ENCODE assay signal across 9 mouse cellular contexts in the genomic region with DNA sequence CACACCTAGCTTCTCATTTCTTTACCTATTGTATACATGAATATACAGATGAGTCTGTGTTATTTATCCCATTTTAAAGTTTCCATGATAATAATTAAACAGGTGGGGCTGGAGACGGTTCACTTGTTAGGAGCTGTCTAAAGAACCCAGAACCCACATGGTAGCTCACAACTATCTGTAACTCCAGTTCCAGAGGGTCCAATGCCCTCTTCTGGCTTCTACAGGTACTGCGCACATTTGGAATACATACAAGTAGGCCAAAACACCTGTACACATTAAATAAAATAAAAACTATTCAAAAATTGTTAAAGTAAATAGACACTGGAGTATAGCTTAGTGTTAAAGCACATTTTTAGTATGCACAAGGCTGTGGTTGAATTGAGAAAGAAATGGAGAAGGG. TPM values are rescaled to one million over a fixed set of nuclear protein-coding genes. Genes with fewer than 3 reads are reported as not detected.
A peak's percentile ranks its signal among the peaks of the same experiment; 100 is the strongest.
DNase-seq lines count a peak whose midpoint lies in the region; ATAC-seq and TF ChIP-seq lines count a peak whose summit lies in the region.
"Had no signal": no experiment of that assay in that cellular context is flagged by ENCODE, and none has a peak within 500 bp of the region (broad histone marks: within the 10 kb centered on the region; RNA-seq: fewer than 3 reads in every experiment).

No protein-coding gene starts in this region.

- no peak for ATAC-seq in embryonic facial prominence, embryonic 14.5 days (ENCODE audit: low read depth)
- ATAC-seq in monocyte, adult 5-6 weeks (replicated peaks; ENCODE audit: insufficient number of reproducible peaks, low FRiP score, low TSS enrichment, poor library complexity, severe bottlenecking): no peak

- H3K9ac ChIP-seq in embryonic facial prominence, embryonic 14.5 days (ENCODE audit: low read depth, low read length): no peak overlapping the region
- H3K9ac ChIP-seq: embryonic facial prominence, embryonic 12.5 days had no signal

- H3K27me3 ChIP-seq in thymus, adult 2 months (ENCODE audit: control insufficient read depth, insufficient read depth, low read length): no peaks in the 10 kb centered on the region
- H3K27me3 ChIP-seq in embryonic facial prominence, embryonic 14.5 days (replicated peaks; ENCODE audit: control insufficient read depth, insufficient read depth, low read length): no peaks in the 10 kb centered on the region
- H3K27me3 ChIP-seq: embryonic facial prominence, embryonic 12.5 days had no signal

- no peak overlapping the region for H3K4me2 ChIP-seq in embryonic facial prominence, embryonic 14.5 days (ENCODE audit: low read depth, low read length)
- H3K4me2 ChIP-seq: embryonic facial prominence, embryonic 12.5 days had no signal

- H3K27ac ChIP-seq in thymus, adult 2 months (ENCODE audit: control insufficient read depth, insufficient read depth, low read length): no peak overlapping the region
- no peak overlapping the region for H3K27ac ChIP-seq in embryonic facial prominence, embryonic 14.5 days (replicated peaks; ENCODE audit: low read depth, low read length)
- H3K27ac ChIP-seq: embryonic facial prominence, embryonic 12.5 days had no signal

- TF ChIP-seq POLR2A in thymus, adult 2 months (IDR thresholded peaks at IDR 0.05; ENCODE audit: control insufficient read depth, extremely low read depth, insufficient read depth, low read length, poor library complexity): no peak

- H3K4me1 ChIP-seq in thymus, adult 2 months (replicated peaks; ENCODE audit: control insufficient read depth, insufficient read depth, low read length): no peaks in the 10 kb centered on the region
- H3K4me1 ChIP-seq in embryonic facial prominence, embryonic 14.5 days (ENCODE audit: control insufficient read depth, insufficient read depth, low read length): no peaks in the 10 kb centered on the region
- H3K4me1 ChIP-seq: embryonic facial prominence, embryonic 12.5 days had no signal

- no peak for TF ChIP-seq CTCF in thymus, adult 2 months (IDR thresholded peaks at IDR 0.05; ENCODE audit: borderline replicate concordance, control insufficient read depth, extremely low read depth, insufficient read depth, low read length, poor library complexity)

- 83% methylated on average over 2 of the region's 2 CpGs for WGBS in thymus, adult 2 months
- WGBS in embryonic facial prominence, embryonic 14.5 days: 61% methylated on average over 2 of the region's 2 CpGs

- no peaks in the 10 kb centered on the region for H3K9me3 ChIP-seq in embryonic facial prominence, embryonic 14.5 days (ENCODE audit: control insufficient read depth, low read length)
- H3K9me3 ChIP-seq: embryonic facial prominence, embryonic 12.5 days had no signal

- peak; percentile 57 for DNase-seq in heart, postnatal 4 days
- no peak for DNase-seq in heart, adult 8-10 months (ENCODE audit: low spot score)
- peak; percentile 62 for DNase-seq in thymus, adult 2 months
- DNase-seq in thymus, adult 18-20 months: no peak
- DNase-seq in embryonic facial prominence, embryonic 14.5 days (ENCODE audit: low spot score): peak; percentile 17
- DNase-seq in retina, postnatal 7 days (ENCODE audit: low read depth, low spot score): peak; percentile 23
- no peak for DNase-seq in ovary, postnatal 14 days (ENCODE audit: low spot score)

- no peak overlapping the region for H3K4me3 ChIP-seq in thymus, adult 2 months (ENCODE audit: control insufficient read depth, insufficient read depth, low read length)
- H3K4me3 ChIP-seq in embryonic facial prominence, embryonic 14.5 days (ENCODE audit: low read depth, low read length): no peak overlapping the region
- H3K4me3 ChIP-seq: embryonic facial prominence, embryonic 12.5 days had no signal

- peaks cover 14% of the 10 kb centered on the region for H3K36me3 ChIP-seq in thymus, adult 2 months (ENCODE audit: control insufficient read depth, insufficient read depth, low read length)
- peaks cover 15% of the 10 kb centered on the region for H3K36me3 ChIP-seq in embryonic facial prominence, embryonic 14.5 days (ENCODE audit: control insufficient read depth, insufficient read depth, low read length)

RNA-seq across cellular contexts. Expression of gene Tmem50b, which starts 15.3 kb away (rescaled TPM):
- 10 to 100 TPM; 38.9 to 40.9 TPM for total RNA-seq in heart, postnatal 4 days (2021)
- total RNA-seq in heart, adult 8-10 months (2022): 10 to 100 TPM; 49.1 to 56.7 (median 50.9) TPM
- 34.8 and 37.8 TPM in 2 replicates for polyA plus RNA-seq in thymus, adult 2 months (2012; rRNA removed)
- 39.5 and 41.7 TPM in 2 replicates for polyA plus RNA-seq in embryonic facial prominence, embryonic 14.5 days (2014; fragmentation: Nextera tagmentation; extraction: Ambion mirVana)
- 44.6 to 80.4 TPM (median 63.0 TPM) in 3 replicates for total RNA-seq in monocyte, adult 5-6 weeks (2017)

RNA-seq across cellular contexts. Expression of gene Ifngr2, which starts 35.4 kb away (rescaled TPM):
- 10 to 100 TPM; 87.1 to 89.9 TPM for total RNA-seq in heart, postnatal 4 days (2021)
- 100 to 1,000 TPM; 122 to 145 (median 132) TPM for total RNA-seq in heart, adult 8-10 months (2022)
- 33.4 and 34.4 TPM in 2 replicates for polyA plus RNA-seq in thymus, adult 2 months (2012; rRNA removed)
- 51.0 and 55.9 TPM in 2 replicates for polyA plus RNA-seq in embryonic facial prominence, embryonic 14.5 days (2014; fragmentation: Nextera tagmentation; extraction: Ambion mirVana)
- total RNA-seq in monocyte, adult 5-6 weeks (2017): 28.8 to 49.4 TPM (median 38.9 TPM) in 3 replicates

RNA-seq across cellular contexts. Expression of gene Dnajc28, which starts 36.5 kb away (rescaled TPM):
- total RNA-seq in heart, postnatal 4 days (2021): 1 to 10 TPM; 4.5 to 5.7 TPM
- 10 to 100 TPM; 34.1 to 41.5 (median 39.8) TPM for total RNA-seq in heart, adult 8-10 months (2022)
- polyA plus RNA-seq in thymus, adult 2 months (2012; rRNA removed): 1.3 and 2.0 TPM in 2 replicates
- 2.4 and 4.5 TPM in 2 replicates for polyA plus RNA-seq in embryonic facial prominence, embryonic 14.5 days (2014; fragmentation: Nextera tagmentation; extraction: Ambion mirVana)
- total RNA-seq in monocyte, adult 5-6 weeks (2017): 1.1 to 3.1 TPM (median 1.6 TPM) in 3 replicates

Comparison
In these comparisons a context has a peak if more than half of its experiments do, and no peak if none do; other contexts are left out.
1. DNase-seq: peak in heart, postnatal 4 days (single experiment), thymus, adult 2 months (single experiment), embryonic facial prominence, embryonic 14.5 days (single experiment) and retina, postnatal 7 days (single experiment); none in heart, adult 8-10 months (single experiment), thymus, adult 18-20 months (0 of 2) and ovary, postnatal 14 days (single experiment).